Mouse (Mus musculus): ENCODE measurements around the gene Olfr589.
"Not testable (repeated sequence)": the region's sequence is repeated elsewhere in the genome, so short reads cannot be mapped to it uniquely, and the experiment has no call there.

The Olfr589 gene

DNA sequence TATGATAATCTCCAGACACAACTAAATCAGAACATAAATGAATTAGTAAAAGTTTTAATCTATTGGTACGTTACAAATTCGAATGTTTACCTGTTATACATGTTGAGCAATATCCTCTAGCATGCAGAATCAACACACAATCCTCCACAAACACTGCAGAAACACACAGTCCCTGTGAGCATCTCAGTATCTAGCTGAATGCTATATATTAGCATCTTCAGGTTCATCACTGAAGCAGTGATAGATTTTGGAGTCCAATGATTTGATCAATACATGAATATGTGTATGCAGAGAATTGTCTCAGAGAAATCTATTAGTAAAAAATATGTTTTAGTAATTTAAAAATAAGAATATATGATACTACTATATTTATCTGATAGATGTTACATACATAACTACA, at the start of gene Olfr589:
TSS of gene Olfr589 (minus strand) at position 101 of the 400 bp plus-strand sequence.
- no peak for DNase-seq (ENCODE audit: low read depth)

DNA sequence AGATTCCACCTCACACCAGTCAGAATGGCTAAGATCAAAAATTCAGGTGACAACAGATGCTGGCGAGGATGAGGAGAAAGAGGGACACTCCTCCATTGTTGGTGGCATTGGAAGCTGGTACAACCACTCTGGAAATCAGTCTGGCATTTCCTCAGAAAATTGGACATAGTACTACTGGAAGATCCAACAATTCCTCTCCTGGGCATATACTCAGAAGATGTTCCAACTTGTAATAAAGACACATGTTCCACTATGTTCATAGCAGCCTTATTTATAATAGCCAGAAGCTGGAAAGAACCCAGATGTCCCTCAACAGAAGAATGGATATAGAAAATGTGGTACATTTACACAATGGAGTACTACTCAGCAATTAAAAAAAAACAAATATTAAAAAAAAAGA, 28.3 kb upstream of the Olfr589 start, which contains the start of gene Olfr592:
TSS of gene Olfr592 (plus strand) at position 301 of the 400 bp plus-strand sequence.
- DNase-seq (ENCODE audit: low read depth) = not testable (repeated sequence)

- DNase-seq (ENCODE audit: low read depth) = no peak
Observed at GRCm38 (mm10) chr7:103178240-103178639, 22.1 kb upstream of the Olfr589 start, which contains the start of gene Olfr591. Olfr591 (minus strand) TSS chr7:103178340.

GRCm38 (mm10) chr7:103169697-103170096, 13.5 kb upstream of the Olfr589 start:
- DNase-seq (ENCODE audit: low read depth) = no peak

DNA sequence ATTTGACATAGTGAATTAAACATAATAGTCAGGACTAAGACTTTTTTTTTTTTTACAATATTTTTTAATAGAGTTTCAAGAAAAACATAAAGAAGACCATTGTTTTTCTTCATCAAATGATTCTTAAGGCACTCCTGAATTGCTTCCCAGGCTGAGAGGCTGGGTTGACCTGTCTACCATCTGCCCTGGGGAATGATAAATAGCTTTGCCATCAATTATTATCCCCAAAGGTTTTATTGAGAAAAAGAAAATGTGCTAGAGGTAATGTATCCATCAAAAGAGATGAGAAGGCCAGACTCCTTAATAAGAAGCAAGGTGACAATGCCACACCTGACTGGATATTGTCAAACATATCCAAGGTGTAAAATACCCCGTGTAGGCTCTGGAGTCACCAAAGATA, 15.6 kb downstream of the Olfr589 start, which contains the start of gene Olfr588-ps1:
TSS of gene Olfr588-ps1 (plus strand) at position 301 of the 400 bp plus-strand sequence.
- no peak for DNase-seq (ENCODE audit: low read depth)

GRCm38 (mm10) chr7:103125538-103125937, 30.6 kb downstream of the Olfr589 start, which contains the start of gene Olfr586:
Olfr586 (minus strand) TSS chr7:103125638.
- DNase-seq (ENCODE audit: low read depth) = no peak

- DNase-seq (ENCODE audit: low read depth) = no peak
Observed at GRCm38 (mm10) chr7:103119406-103119805, 36.8 kb downstream of the Olfr589 start.

Data from c-Kit-positive CD71-positive TER-119-negative erythroid progenitor cells, embryonic 14.5 days (primary cell).